Mouse (Mus musculus) thymus, postnatal 4 days (tissue): ENCODE measurements around the gene Thra.

ENCODE experiments used
- DNase-seq: peaks from one replicate; pipeline ENCODE4 v3.0.0; 2021

Thra gene

DNA sequence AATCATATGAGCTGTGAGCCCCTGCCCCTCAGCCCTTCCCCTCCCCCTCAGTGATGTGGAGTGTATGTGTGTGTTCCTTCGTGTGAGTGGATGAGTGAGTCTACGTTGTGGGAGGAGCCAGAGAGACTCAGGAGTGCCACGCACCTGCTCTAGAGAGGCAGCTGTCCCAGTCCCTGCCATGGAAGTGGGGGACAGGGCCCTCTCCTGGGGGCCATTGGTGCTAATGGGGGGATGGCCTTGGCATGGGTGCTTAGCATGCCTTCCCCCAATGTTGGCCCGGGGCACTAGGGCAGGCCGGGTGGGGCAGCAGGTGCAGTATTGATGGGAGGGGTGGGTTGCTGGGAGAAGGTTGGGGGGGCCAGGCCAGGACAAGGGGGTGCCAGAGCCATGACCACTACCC, 26.4 kb downstream of the Thra start:
- peak; percentile 29 for DNase-seq

DNA sequence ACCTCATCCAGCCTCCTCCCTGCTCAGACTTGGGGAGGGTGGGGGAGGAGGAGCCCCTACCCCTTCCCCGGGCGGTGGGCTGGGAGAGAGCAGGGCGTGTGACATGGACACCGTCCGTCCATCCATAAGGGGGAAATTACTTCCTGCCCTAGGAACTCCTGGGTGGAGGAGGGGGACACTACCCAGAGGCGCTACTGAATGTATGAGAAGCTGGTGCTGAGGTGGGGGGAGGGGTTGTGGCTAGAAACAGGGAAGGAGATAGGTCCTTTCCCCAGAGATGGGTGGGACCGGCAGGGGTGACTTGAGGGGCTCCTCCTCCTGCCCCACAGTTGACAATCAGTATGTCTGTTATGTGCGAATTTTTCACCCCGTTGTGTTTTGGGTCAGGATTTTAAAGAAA, 26.8 kb downstream of the Thra start:
- DNase-seq, result peak; percentile 73

DNA sequence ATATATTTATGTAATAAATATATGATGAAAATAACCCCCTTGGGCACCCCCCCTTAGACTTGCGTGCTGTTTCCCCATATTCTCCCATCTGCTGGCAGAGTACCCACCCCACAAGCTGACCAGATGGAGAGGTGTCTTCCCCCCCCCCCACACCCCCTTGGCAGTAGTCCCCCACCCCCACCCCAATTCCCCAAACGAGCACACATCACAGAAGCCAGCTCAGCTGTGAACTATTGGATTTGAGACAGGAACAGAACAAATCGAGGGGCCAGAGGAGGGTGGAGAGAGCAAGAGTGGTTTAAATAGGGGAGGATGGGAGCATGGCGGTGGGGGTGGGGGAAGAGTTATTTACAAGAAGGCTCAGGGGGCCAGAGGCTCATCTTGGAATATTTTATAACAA, 27.3 kb downstream of the Thra start:
- no peak for DNase-seq

DNA sequence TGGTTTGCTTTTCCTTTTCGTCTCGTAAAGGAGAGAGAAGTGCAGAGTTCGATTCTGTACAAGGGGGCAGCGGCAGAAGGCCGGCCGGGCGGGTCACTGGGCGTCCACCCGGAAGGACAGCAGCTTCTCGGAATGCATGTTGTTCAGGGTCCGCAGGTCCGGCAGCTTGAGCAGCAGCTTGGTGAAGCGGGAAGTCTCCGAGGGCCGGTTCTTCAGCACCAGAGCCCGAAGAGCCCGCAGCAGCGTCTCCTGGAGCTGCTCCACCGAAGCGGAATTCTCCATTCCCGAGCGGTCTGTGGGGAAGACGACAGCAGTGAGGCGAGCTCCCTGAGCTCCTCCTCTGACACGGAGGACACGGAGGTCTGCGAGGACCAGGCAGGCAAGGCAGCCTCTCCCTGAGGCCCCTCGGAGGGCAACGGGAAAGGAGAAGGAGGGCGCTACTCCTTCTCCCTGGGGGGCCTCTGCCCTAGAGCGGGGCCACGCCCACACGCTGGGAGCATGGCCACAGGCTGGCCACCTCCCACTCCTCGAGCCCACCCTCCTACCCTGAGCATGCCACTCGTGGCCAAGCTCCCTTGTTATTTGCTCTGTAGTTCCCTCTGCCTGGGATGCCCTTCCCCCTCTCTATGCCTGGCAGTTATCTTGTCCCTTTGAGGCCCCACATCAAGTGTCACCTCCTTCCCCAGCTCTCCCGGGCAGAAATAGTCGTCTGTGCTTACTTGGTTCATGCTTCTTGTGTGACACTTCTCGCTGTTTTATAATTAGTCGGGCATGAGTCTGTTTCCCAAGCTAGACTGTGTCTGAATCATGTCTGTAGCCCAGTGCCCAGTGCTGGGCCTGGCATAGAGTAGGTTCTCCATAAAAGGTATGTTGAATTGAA, 27.9 kb downstream of the Thra start:
- DNase-seq, result no peak

DNA sequence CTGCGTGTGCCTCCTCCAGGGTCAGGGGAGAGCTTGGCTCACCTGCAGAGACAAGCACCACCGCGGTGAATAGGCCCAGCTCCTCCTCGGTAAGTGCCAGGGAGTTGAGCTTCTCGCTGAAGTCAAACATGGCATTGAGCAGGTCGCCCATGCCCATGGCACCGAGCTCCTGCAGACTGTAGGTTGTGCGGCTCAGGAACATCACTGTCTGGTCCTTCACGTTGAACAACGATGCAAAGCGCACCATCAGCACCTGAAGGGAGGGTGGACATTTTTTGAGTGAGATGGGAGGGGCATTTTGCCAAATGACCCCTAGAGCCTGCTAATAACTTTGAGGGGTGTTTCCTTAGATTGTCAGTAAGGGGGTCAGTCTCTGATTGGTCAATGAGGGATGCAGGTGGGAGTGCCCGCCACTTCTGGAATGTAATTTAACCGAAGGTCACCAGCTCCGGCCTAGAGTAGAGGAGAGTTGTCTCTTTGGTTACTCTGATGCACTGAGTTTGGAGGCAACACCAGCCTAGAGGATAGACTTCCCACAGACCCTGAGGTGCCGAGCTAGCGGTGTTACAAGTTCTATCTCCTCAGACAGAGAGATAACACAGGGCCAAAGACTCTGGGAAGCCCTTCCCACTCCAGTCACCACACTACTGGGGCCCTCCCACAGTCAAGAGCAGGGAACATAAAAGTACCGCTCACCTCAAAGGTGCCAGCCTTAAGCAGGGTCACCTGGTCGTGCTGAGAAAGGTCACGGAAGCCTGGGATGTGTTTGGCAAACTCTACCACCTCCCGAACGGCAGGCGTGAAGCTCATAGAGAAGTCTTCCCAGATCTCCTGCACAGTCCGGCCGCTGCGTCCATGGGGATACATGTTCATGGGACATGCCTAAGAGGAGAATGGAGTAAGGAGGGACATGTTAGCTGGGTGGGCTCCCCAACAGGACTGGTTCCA, 28.8 kb downstream of the Thra start:
- DNase-seq, result no peak

DNA sequence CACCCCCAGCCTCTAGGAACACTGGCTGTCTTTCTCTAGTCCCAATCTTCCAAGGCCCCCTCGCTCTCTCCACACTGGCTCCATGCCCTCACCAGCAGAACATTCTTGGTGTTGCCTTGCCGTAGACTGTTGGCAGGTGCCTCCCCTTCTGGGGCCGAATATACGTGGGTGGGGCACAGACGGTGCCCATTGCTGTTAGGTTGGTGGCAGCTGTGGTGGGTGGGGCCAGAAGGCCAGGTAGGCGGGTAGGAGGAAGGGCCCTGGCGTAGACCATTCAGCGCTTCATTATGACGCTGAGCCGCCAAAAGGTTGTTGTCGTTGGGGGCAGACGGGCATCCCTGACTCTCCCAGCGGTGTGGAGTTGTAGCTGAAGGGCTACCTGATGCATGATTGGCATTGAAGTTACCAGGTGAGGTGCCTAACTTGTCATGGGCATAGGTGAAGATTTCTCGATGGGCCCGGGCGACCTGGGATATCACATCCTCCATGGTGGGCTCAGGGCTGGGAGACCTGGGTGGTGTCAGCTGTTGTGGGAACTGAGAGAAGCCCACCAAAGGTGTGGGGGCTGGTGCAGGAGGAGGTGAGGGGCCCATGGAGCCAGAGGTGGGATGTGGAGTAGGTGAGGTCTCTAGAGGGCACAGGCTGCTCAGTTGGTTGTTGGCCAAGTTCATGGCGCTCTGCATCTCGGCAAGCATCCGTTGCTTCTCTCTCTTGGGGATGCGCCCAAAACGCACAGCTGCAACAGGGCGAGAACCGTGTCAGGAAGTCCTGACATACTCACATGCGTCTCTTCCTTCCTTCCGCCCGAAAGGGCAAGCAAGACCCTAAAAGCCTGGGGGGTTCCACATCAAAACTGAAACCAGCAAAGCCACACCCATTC, 29.9 kb downstream of the Thra start:
- DNase-seq, result peak; percentile 37

DNA sequence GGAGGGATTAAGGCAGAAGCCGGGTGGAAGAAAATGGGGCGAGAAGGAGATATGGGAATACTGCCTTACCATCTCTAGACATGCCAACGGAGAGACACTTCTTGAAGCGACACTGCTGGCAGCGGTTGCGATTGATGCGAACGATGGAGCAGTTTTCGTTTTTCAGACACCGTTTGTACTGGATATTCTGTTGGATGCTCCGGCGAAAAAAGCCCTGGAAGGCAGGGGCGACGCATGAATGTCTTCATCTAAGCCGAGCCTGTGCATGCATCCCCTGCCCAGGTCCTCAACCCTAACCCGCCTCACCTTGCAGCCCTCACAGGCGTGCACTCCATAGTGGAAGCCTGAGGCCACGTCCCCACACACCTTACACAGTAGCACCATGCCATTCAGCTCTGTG, 30.7 kb downstream of the Thra start:
- DNase-seq, result no peak

DNA sequence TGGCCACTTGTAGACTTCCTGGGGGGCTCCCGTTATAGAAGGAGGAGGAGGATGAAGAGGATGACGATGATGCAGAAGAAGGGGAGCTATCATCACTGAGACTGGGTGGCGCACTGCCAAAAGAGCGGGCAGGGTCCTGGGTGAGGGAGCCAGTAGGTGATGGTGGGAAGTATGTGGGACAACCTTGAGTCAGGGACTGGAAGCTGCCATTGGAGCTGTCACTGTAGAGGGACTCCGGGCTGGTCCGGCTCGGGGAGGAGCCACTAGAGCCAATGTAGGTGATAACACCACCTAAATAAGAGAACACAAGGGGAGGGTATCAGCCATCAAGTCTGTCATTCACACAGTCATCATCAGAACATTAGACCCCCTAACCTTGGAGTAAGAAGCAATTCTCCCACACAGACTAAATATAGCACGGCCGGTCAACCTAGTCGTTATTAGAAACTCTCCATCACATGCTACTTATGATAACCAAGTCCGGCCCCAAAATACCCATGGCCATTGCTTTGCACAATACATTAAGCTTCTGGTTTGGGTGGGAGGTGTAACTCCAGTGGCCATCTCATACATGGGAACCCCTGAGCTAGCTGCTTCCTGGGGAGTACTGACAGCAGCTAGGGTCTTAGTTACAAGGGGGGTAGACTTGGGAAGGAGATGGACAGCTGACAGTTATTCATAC, 31.5 kb downstream of the Thra start:
- no peak for DNase-seq

DNA sequence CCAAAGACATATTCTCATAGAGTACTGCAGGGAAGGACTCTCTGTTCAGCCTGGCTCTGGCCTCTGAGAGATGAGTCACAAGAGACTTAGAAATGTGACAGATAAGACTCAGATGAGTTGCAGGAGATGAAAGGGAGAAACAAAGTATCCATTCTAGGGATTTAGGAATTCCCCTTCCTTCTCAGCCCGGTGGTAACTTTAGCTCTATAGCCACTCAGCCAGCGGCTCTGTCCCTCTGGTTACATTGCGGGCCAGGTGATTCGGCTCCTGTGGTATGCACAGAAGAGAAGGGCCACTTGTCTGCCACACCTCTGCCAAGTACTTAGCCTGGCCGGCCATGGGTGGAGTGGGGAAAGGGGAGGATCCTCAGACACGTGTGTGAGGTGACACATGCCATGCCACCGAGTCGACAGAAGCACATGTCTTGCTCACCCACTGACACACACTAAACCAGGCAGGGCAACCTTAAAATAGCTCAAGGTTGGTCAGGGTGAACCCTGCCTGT, 32.3 kb downstream of the Thra start:
- no peak for DNase-seq

DNA sequence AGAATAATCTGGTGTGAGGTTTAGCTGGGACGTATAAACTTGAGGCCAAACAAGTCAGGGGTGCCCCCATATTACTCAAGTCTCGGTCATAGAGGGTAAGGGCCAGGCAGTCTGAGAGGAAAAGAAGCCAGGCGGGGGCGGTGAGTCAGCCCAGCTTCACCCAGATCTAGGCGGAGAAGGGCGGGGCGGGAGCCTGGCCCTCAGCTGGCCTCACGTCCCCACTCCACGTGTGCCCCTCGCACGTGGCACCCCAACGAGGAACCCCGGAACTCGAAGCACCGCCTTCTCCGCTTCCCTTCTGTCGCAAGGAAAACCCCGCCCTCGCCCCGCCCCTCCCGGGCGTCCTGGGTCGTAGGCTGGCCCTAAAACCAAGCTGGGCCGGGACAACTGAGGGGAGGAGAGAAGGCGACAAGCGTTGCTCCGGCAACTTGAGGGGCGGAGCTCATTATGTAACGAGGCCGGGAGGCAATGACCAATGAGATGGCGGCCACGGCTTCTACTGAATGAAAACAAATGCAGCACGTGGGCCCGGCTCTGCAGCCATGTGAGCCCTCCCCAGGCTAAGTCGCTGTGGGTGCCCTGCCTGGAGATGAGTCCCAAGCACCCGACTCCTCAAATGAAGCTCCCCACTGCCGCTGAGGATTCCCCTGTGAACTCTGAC, 33.3 kb downstream of the Thra start:
- DNase-seq, result peak; percentile 95

DNA sequence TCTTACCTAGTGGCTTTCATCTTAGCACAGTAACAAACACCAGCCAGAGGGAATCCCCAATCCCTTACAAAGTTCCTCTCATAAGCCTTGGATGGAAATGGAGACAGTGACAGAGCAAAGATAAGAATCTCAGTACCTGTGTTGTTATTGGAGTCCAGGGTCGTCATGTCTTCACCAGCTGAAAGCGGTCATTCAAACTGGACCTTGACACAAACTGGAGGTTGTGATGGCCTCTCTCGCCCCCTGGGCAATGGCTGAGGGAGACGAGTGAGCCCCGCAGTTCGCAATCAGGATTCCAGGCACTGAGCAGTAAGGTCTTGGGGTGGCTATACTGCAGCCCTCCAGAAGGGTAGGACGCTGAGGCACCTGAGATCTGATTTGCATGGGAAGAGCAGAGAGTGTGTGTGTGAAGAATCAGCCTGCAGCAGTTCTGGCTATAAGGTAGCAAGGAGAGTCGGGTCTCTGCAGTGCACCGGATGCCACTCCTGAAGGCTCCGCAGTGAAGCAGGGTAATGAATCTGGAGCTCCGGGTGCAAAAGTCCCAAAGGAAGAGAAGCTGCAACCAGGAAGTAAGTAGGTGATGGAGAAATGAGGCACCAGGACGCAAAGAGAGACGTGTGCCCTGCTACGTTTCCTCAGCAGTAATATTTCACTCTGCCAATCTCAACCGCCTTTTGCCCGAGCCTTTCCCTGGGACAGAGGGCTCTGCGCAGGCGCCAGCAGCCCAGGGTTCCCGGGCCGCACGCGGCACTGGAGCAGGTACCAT, 34.3 kb downstream of the Thra start, which contains the start of gene Nr1d1:
TSS of gene Nr1d1 (minus strand) at position 752 of the 766 bp plus-strand sequence.
- DNase-seq, result no peak

DNA sequence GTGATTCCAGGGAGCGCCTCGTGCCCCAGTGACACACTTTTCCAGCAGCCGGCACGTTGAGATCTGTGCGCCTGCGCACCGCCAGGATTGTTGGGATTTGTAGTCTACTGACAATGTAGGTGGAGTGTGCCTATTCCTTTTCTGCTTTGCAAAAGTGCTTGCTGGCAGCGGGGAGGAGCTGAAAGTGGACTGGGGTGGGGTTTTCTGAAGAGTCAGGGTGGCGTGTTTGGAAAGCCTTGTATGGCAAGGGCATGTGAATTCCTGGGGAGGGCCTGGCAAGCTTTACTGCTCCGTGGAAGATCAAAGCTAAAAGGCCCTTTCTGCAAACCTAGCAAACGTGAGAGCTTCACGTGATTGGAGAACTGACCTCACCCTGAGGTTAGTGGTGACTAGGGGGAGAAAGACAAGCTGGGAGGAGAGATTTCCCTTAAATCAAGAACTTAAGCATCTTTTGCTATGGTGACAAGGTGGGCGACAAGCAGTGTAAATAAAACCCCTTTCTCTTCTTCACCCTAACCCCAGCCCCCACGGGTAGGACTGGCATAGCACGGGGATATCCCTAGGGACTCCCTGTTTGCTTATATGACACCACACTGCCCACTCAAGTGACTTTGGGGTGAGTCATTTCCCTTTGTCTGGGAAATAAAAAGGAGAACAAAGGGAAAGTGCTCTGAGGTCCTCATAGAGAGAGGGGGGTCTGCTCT, 35.1 kb downstream of the Thra start:
- DNase-seq, result peak; percentile 90

DNA sequence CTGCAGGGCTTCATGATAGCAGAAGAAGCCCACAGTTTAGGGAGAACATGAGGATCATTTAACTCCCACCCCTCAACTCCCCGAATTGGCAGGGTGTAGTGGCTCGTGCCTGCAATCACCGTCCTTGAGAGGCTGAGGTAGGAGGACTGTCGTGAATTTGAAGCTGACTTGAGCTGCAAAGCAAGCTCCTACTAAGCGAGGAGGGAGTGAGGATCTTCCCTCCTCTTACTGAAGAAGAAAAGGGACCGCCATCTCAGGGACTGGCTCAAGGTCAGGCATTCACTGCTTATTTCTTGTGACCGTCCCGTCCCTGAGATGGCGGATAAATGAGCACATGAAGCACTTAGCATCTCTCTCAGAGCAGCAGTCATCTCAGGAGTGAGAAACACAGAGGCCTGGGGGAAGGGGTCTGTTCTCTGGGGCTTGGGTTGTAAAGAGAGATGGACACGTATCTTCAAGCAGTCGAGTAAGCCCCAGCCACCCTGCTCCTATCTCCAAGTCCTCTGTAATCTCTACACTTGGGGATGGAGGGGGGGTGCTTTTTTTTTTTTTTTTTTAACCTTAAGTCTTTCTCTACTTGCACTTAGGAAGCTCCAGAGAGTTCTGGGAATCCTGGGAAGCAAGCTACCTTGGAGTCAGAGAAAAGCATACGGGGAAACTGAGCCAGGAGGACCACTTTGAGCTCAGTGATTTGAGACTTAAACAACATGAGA, 35.8 kb downstream of the Thra start:
- DNase-seq, result no peak

DNA sequence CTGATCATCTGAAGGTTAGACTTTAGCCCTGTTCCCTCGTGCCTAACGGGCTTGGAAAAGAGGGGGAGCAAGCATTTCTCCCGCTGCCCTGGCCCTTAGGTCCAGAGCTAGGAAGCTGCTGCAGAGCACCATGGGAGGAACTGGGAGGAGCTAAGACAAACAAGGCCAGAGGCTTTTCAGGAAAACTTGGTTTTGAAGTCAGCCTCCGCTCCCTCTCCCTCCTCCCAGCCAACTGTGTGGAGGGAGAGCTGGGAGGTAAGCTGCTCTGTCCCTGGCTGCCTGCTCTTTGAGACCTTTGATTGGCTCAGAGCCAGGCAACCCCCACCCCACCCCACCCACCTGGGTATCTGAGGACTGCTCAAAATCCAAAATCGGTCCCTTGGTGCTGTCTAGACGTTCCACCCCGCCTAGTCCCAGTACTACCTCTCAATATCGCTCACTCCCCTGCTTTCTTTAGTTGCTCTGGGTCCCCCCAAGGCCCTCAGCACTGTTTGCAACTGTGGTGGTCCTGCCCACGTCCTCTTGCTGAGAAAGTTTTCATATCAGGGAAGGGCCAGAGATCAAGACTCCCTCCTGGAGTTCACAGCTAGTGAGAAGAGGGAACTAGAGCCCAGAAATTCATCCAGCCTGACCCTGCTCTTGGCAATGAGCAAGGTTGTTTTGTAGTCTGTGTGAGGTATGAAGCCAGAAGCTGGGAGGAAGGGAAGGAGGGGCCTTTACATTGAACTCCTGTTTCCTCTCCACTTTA, 36.6 kb downstream of the Thra start:
- DNase-seq, result no peak

DNA sequence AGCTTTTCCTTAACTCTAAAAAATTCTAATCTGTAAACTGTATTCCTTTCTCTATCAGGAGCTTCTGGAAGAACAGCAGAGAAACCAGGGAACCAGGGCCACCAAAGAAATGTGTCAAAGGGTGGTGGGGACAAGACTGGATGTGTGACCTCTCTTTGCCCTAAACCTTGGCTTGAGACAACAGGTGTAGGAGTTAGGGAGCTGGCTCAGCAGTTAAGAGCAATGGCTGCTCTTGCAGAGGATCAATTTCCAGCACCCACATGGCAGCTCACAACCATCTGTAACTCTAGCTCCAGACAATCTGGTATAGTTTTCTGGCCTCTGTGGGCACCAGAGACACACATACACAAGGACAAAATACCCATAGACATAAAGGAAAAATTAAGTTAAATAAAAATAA, 37.5 kb downstream of the Thra start:
- DNase-seq, result no peak

DNA sequence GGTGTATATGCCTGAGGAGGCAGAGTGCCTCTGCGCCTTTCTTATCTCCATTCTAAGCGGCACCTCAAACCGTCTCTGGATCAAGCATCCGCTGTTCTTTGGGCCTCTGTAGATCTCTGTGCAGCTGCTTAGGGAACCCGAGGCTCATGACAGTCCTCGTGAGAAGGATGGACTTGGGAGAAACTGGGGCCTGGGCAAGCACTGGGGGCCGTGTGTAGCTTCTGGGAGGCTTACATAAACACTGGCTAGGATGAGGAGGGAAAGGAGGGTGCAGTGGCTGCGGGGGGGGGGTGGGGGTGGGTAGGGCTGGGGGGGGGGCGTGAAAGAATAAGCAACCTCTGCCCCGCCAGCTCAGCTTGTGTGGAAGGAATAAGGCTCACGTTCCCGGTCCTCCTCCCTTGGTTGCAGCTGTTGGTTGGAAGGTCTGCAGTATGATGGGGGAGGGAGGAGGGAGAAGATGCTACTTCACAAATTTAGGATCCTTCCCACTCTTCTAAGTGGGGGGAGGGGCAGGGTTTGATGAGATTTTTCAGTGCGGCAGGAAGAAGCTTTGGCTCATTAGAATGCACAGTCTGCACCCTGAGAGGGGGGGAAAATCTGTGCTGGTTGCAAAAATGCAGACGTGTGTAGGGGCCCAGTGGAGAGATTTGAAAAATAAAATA, 41.5 kb downstream of the Thra start:
- DNase-seq, result no peak

DNA sequence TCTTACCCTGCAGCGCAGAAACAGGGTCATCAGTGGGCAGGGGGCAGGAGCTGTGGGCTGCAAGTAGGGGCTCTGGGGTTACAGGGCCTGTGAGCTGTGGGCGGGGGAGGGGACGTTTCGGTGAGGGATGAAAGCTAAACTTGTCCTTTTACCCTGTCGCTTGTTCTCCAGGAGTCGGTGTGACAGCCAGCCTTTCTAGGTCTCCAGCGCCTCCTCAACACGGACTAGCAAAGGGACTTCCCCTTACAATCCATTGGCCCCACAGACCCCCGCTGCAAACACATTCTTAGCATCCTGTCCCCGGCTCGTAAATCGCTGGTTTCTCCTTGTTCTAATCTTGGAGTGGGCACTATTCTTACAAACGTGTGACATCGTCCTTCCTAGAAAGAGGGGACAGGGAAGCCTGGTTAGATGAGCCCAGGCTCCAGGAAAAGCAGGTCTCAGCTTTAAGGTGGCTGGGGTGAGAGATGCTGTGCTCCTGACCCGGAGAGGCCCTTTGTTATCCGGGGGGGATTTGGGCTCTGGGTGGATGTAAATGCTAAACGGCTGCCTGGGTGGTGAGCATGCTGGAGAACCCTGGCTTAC, 42.3 kb downstream of the Thra start:
- peak; percentile 57 for DNase-seq
